In genomic region chr4:53884351-53885245, GRCm38 (mm10) we compare ENCODE assay signal across 8 mouse cellular contexts. TPM values are rescaled to one million over a fixed set of nuclear protein-coding genes. Genes with fewer than 3 reads are reported as not detected.
DNase-seq lines count a peak whose midpoint lies in the region; ATAC-seq and TF ChIP-seq lines count a peak whose summit lies in the region.

No protein-coding gene starts in this region.

- in situ Hi-C loops in ES-E14 (cut with MboI; ENCODE audit: low sequenced_read_pairs in 2 of 2, unreplicated experiment in 2 of 2): no loop called here

- peak; percentile 33 for DNase-seq in kidney, adult 18-20 months
- DNase-seq in ES-E14 (ENCODE audit: low read depth, low spot score): no peak
- DNase-seq in cerebellum, postnatal 14 days: peak; percentile 60 to 73
- peak; percentile 25 for DNase-seq in hindbrain, embryonic 10.5 days (ENCODE audit: low spot score)
- peak; percentile 52 to 66 for DNase-seq in left cerebral cortex, postnatal 14 days (ENCODE audit: low spot score in 2 of 2)
- no peak for DNase-seq in gastrocnemius, postnatal 10 days

- no peaks in the 10 kb centered on the region for H3K36me3 ChIP-seq in kidney, embryonic 14.5 days (ENCODE audit: control insufficient read depth, insufficient read depth, low read length)
- H3K36me3 ChIP-seq in ES-E14 (ENCODE audit: control insufficient read depth, insufficient read depth, low read length, poor library complexity, severe bottlenecking): no peaks in the 10 kb centered on the region
- H3K36me3 ChIP-seq in hindbrain, embryonic 10.5 days: no peaks in the 10 kb centered on the region
- no peaks in the 10 kb centered on the region for H3K36me3 ChIP-seq in neural tube, embryonic 14.5 days (ENCODE audit: control insufficient read depth, insufficient read depth, low read length)

- H3K4me3 ChIP-seq in kidney, embryonic 14.5 days (ENCODE audit: low read length): no peak overlapping the region
- H3K4me3 ChIP-seq in ES-E14 (ENCODE audit: insufficient read depth in 1 of 2, low read depth in 1 of 2, low read length in 2 of 2, poor library complexity in 1 of 2, severe bottlenecking in 1 of 2): no peak overlapping the region
- H3K4me3 ChIP-seq in hindbrain, embryonic 10.5 days: no peak overlapping the region
- no peak overlapping the region for H3K4me3 ChIP-seq in neural tube, embryonic 14.5 days (ENCODE audit: low read depth, low read length)

- H3K27ac ChIP-seq in kidney, embryonic 14.5 days (ENCODE audit: low read depth, low read length): no peak overlapping the region
- no peak overlapping the region for H3K27ac ChIP-seq in ES-E14 (ENCODE audit: insufficient read depth, low read depth, low read length, poor library complexity, severe bottlenecking)
- H3K27ac ChIP-seq in hindbrain, embryonic 10.5 days: no peak overlapping the region
- H3K27ac ChIP-seq in neural tube, embryonic 14.5 days (ENCODE audit: low read depth, low read length): no peak overlapping the region

- 69% methylated on average over 14 of the region's 14 CpGs for WGBS in kidney, embryonic 14.5 days
- WGBS in hindbrain, embryonic 10.5 days: 71% methylated on average over 14 of the region's 14 CpGs
- 60% methylated on average over 14 of the region's 14 CpGs for WGBS in neural tube, embryonic 14.5 days

- H3K4me2 ChIP-seq in kidney, embryonic 14.5 days (replicated peaks; ENCODE audit: low read depth, low read length): no peak overlapping the region
- H3K4me2 ChIP-seq in neural tube, embryonic 14.5 days (ENCODE audit: low read depth, low read length): no peak overlapping the region

- no peaks in the 10 kb centered on the region for H3K27me3 ChIP-seq in kidney, embryonic 14.5 days (ENCODE audit: control insufficient read depth, insufficient read depth, low read length)
- H3K27me3 ChIP-seq in hindbrain, embryonic 10.5 days (ENCODE audit: insufficient read depth, poor library complexity, severe bottlenecking): no peaks in the 10 kb centered on the region
- H3K27me3 ChIP-seq in neural tube, embryonic 14.5 days (ENCODE audit: control insufficient read depth, insufficient read depth, low read length): no peaks in the 10 kb centered on the region

- intact Hi-C loops in left cerebral cortex, postnatal 14 days (cut with DNase I): loop anchor here (1.0 to 5.0 kb wide), 2 partner anchors 35 to 1358 kb away; no protein-coding TSS in a partner anchor

- H3K9ac ChIP-seq in kidney, embryonic 14.5 days (ENCODE audit: low read depth, low read length): no peak overlapping the region
- H3K9ac ChIP-seq in ES-E14 (ENCODE audit: insufficient read depth, low read depth, low read length, poor library complexity, severe bottlenecking): no peak overlapping the region
- H3K9ac ChIP-seq in neural tube, embryonic 14.5 days (replicated peaks; ENCODE audit: low read depth, low read length): no peak overlapping the region

- ATAC-seq in kidney, embryonic 14.5 days (ENCODE audit: low FRiP score, low TSS enrichment): no peak
- ATAC-seq in neural tube, embryonic 14.5 days (ENCODE audit: low read depth): peak; percentile 48

- no peaks in the 10 kb centered on the region for H3K4me1 ChIP-seq in kidney, embryonic 14.5 days (ENCODE audit: control insufficient read depth, insufficient read depth, low read length)
- peaks cover 0 to 3% of the 10 kb centered on the region in 2 experiments; a peak in 1 of 4 replicates for H3K4me1 ChIP-seq in ES-E14 (ENCODE audit: control insufficient read depth in 2 of 2, insufficient read depth in 2 of 2, low read length in 2 of 2, poor library complexity in 1 of 2)
- peaks cover 12% of the 10 kb centered on the region for H3K4me1 ChIP-seq in hindbrain, embryonic 10.5 days (replicated peaks)
- no peaks in the 10 kb centered on the region for H3K4me1 ChIP-seq in neural tube, embryonic 14.5 days (ENCODE audit: control insufficient read depth, insufficient read depth, low read length)

- H3K9me3 ChIP-seq in kidney, embryonic 14.5 days (ENCODE audit: control insufficient read depth, low read length): no peaks in the 10 kb centered on the region
- H3K9me3 ChIP-seq in ES-E14 (ENCODE audit: control insufficient read depth, insufficient read depth, low read depth, low read length): no peaks in the 10 kb centered on the region
- no peaks in the 10 kb centered on the region for H3K9me3 ChIP-seq in hindbrain, embryonic 10.5 days
- no peaks in the 10 kb centered on the region for H3K9me3 ChIP-seq in neural tube, embryonic 14.5 days (ENCODE audit: control insufficient read depth, low read length)

TF ChIP-seq in ES-E14, 5 proteins besides CTCF, POLR2A, EP300 and RAD21:
- TF ChIP-seq ZC3H11A (IDR thresholded peaks at IDR 0.05; ENCODE audit: borderline replicate concordance, low read depth, low read length) (peak; percentile 87; the same call in 1 of the 2 replicates), HCFC1 (IDR thresholded peaks at IDR 0.05; ENCODE audit: borderline replicate concordance, insufficient read depth, low read length) (no peak)
TF ChIP-seq in ES-E14: peak in this region for 1.

RNA-seq across cellular contexts. Expression of gene Tmem38b, which starts 58.8 kb away (rescaled TPM):
- 4.8 and 6.2 TPM in 2 replicates for polyA plus RNA-seq in kidney, embryonic 14.5 days (2014; fragmentation: Nextera tagmentation; extraction: Ambion mirVana)
- total RNA-seq in ES-E14 (2012; rRNA removed): 23.5 and 28.0 TPM in 2 replicates
- 3.8 TPM in 2 replicates for polyA plus RNA-seq in hindbrain, embryonic 10.5 days (2016; fragmentation: Nextera tagmentation; extraction: Ambion mirVana)
- 10 to 100 TPM; 10.2 to 16.8 TPM for total RNA-seq in left cerebral cortex, postnatal 14 days (2021)
- polyA plus RNA-seq in neural tube, embryonic 14.5 days (2014; fragmentation: Nextera tagmentation; extraction: Ambion mirVana): 7.3 and 9.8 TPM in 2 replicates
- 10 to 100 TPM; 53.6 to 56.6 TPM for total RNA-seq in gastrocnemius, postnatal 10 days (2021)

Comparison
In these comparisons a context has a peak if more than half of its experiments do, and no peak if none do; other contexts are left out.
1. DNase-seq: peak in kidney, adult 18-20 months (single experiment), cerebellum, postnatal 14 days (2 of 2), hindbrain, embryonic 10.5 days (single experiment) and left cerebral cortex, postnatal 14 days (2 of 2); none in ES-E14 (single experiment) and gastrocnemius, postnatal 10 days (single experiment).